Mouse (Mus musculus) right cerebral cortex, postnatal 25 days (tissue): ENCODE measurements at regions not wholly inside any gene's neighbourhood (a gene's known extent, or its start where the extent isn't known, plus 50 kb on each side); places are given as distances from the start of the nearest gene placed in this dataset.
A peak's percentile ranks its signal among the peaks of the same experiment; 100 is the strongest.

ENCODE experiments used
- DNase-seq: peaks from one replicate; pipeline ENCODE4 v3.0.0; 2022

GRCm38 (mm10) chr14:39682306-39683000 lies 209.6 kb upstream of the Nrg3 start:
- no peak for DNase-seq

GRCm38 (mm10) chr14:39678228-39678627 lies 205.3 kb upstream of the Nrg3 start:
- peak; percentile 5 for DNase-seq

GRCm38 (mm10) chr14:39677556-39677955 lies 204.7 kb upstream of the Nrg3 start:
- peak; percentile 30 for DNase-seq

GRCm38 (mm10) chr14:39638776-39639175 lies 165.9 kb upstream of the Nrg3 start:
- no peak for DNase-seq
